Comparison of ENCODE assay signal across 10 mouse cellular contexts in the genomic region with DNA sequence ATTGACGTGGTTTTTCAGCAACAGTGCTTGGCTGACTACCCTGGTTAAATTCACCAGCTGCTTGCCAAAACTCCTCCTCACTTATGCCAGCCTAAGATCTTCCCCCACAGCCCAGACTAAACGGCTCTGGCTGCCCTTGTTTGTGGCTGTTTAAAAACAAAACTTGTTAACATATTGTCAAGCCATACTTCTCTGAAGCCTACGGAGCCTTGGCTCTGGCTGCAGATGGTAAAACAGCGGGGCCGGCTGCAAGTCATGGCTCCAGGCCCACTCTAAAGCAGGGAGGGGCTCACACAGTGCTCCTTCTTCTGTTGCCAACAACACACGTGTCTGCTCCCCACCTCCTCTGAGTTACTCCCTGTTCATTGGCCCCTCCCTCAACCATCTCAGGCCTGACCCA.
DNase-seq lines count a peak whose midpoint lies in the region; ATAC-seq lines count a peak whose summit lies in the region.
"Had no signal": no experiment of that assay in that cellular context is flagged by ENCODE, and none has a peak within 500 bp of the region (broad histone marks: within the 10 kb centered on the region; RNA-seq: fewer than 3 reads in every experiment).

No protein-coding gene starts in this region.

- H3K36me3 ChIP-seq in hindbrain, embryonic 14.5 days (replicated peaks; ENCODE audit: control insufficient read depth, insufficient read depth) = no peaks in the 10 kb centered on the region
- H3K36me3 ChIP-seq in hindbrain, embryonic 10.5 days = no peaks in the 10 kb centered on the region
- H3K36me3 ChIP-seq in intestine, embryonic 15.5 days = no peaks in the 10 kb centered on the region

- no peak overlapping the region for H3K9ac ChIP-seq in hindbrain, embryonic 14.5 days
- H3K9ac ChIP-seq in intestine, embryonic 15.5 days = no peak overlapping the region

- 58% methylated on average over 6 of the region's 6 CpGs for WGBS in hindbrain, embryonic 14.5 days
- WGBS in hindbrain, embryonic 10.5 days = 79% methylated on average over 6 of the region's 6 CpGs
- 52% methylated on average over 6 of the region's 6 CpGs for WGBS in intestine, embryonic 15.5 days

- DNase-seq in hindbrain, embryonic 14.5 days (ENCODE audit: low spot score) = peak; percentile 54
- DNase-seq in hindbrain, embryonic 10.5 days (ENCODE audit: low spot score) = no peak
- peak; percentile 9 for DNase-seq in NIH3T3 (ENCODE audit: low read depth)
- peak; percentile 94 to 96 for DNase-seq in cerebellum, postnatal 10 days
- DNase-seq in layer of hippocampus, postnatal 10 days (ENCODE audit: low spot score in 2 of 2) = peak; percentile 33 to 41
- no peak for DNase-seq in gastrocnemius, postnatal 10 days
- DNase-seq in B cell, adult 2 months = no peak

- no peak overlapping the region for H3K4me2 ChIP-seq in hindbrain, embryonic 14.5 days (replicated peaks)
- H3K4me2 ChIP-seq in intestine, embryonic 15.5 days (replicated peaks) = no peak overlapping the region

- ATAC-seq in hindbrain, embryonic 14.5 days (ENCODE audit: low FRiP score) = peak; percentile 46; the same call in 1 of the 2 replicates
- ATAC-seq in intestine, embryonic 15.5 days = no peak

- H3K4me3 ChIP-seq in hindbrain, embryonic 14.5 days (replicated peaks; ENCODE audit: low read length) = no peak overlapping the region
- H3K4me3 ChIP-seq in hindbrain, embryonic 10.5 days = no peak overlapping the region
- H3K4me3 ChIP-seq in intestine, embryonic 15.5 days (replicated peaks) = no peak overlapping the region
- H3K4me3 ChIP-seq: megakaryocyte, embryonic 14.5 days had no signal

- peaks cover 4% of the 10 kb centered on the region; the same call in 1 of the 2 replicates for H3K9me3 ChIP-seq in hindbrain, embryonic 14.5 days (ENCODE audit: control insufficient read depth, low read length)
- H3K9me3 ChIP-seq in hindbrain, embryonic 10.5 days = peaks cover 10% of the 10 kb centered on the region
- H3K9me3 ChIP-seq in intestine, embryonic 15.5 days = no peaks in the 10 kb centered on the region

- no peaks in the 10 kb centered on the region for H3K4me1 ChIP-seq in hindbrain, embryonic 14.5 days (replicated peaks; ENCODE audit: control insufficient read depth, insufficient read depth, low read length)
- H3K4me1 ChIP-seq in hindbrain, embryonic 10.5 days (replicated peaks) = 0 out of 2 replicates have a peak, but pooled peaks cover 9% of the 10 kb centered on the region
- no peaks in the 10 kb centered on the region for H3K4me1 ChIP-seq in intestine, embryonic 15.5 days (replicated peaks)
- H3K4me1 ChIP-seq: megakaryocyte, embryonic 14.5 days had no signal

- no peak overlapping the region for H3K27ac ChIP-seq in hindbrain, embryonic 14.5 days
- no peak overlapping the region for H3K27ac ChIP-seq in hindbrain, embryonic 10.5 days
- H3K27ac ChIP-seq in intestine, embryonic 15.5 days = no peak overlapping the region
- H3K27ac ChIP-seq: kidney, postnatal 0 days had no signal

- no peaks in the 10 kb centered on the region for H3K27me3 ChIP-seq in hindbrain, embryonic 14.5 days (ENCODE audit: control insufficient read depth, insufficient read depth, low read length)
- H3K27me3 ChIP-seq in hindbrain, embryonic 10.5 days (ENCODE audit: insufficient read depth, poor library complexity, severe bottlenecking) = peaks cover 16% of the 10 kb centered on the region
- no peaks in the 10 kb centered on the region for H3K27me3 ChIP-seq in intestine, embryonic 15.5 days (replicated peaks)

Comparison
In these comparisons a context has a peak if more than half of its experiments do, and no peak if none do; other contexts are left out.
1. DNase-seq: peak in hindbrain, embryonic 14.5 days (single experiment), NIH3T3 (single experiment), cerebellum, postnatal 10 days (2 of 2) and layer of hippocampus, postnatal 10 days (2 of 2); none in hindbrain, embryonic 10.5 days (single experiment), gastrocnemius, postnatal 10 days (single experiment) and B cell, adult 2 months (0 of 2).